Mouse (Mus musculus) ES-Bruce4 (cell line): Measurements from ENCODE around the gene Filip1l.

Experiments used
- CTCF ChIP-seq: IDR thresholded peaks from one replicate; pipeline ENCODE4 v1.8.1; 2011; ENCODE audit warnings: low read depth, low read length
- EP300 ChIP-seq: IDR thresholded peaks from 2 replicates; pipeline ENCODE4 v1.6.1; 2011; ENCODE audit warnings: low read depth, low read length; ENCODE audit not compliant: insufficient read depth
- POLR2A ChIP-seq: IDR thresholded peaks from one replicate; pipeline ENCODE4 v1.8.1; 2011; ENCODE audit warnings: low read length; ENCODE audit not compliant: insufficient read depth

DNA sequence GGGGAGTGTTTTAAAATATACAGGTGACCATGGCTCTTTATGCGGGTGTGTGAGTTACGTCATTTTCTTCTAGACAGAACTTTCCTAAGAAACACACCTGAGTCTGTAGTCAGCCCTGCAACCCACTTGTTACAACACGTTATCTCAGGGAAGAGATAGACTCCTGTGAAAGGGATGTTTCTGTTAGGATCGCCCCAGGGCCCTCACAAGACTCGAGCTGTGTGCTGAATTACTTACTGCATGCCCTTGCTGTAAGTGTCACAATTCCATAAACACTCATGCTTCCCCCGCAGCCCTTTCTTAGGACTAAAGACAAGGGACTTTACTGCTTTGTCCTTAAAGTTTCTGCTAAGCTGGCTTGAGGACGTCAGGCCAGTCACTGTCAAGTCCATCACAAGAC lies 20.6 kb upstream of the Filip1l start:
- TF ChIP-seq EP300 (no peak), POLR2A (no peak), CTCF (no peak)
